Mouse (Mus musculus) liver, embryonic 14.5 days (tissue): ENCODE results near the gene BC004004.

Experiments
- CTCF ChIP-seq: IDR thresholded peaks from 2 replicates; pipeline ENCODE4 v1.5.1; 2016; ENCODE audit warnings: antibody characterized with exemption, low read depth, control low read depth
- EP300 ChIP-seq: IDR thresholded peaks from 2 replicates; pipeline ENCODE4 v1.6.1; 2016; ENCODE audit warnings: antibody characterized with exemption, low read depth

DNA sequence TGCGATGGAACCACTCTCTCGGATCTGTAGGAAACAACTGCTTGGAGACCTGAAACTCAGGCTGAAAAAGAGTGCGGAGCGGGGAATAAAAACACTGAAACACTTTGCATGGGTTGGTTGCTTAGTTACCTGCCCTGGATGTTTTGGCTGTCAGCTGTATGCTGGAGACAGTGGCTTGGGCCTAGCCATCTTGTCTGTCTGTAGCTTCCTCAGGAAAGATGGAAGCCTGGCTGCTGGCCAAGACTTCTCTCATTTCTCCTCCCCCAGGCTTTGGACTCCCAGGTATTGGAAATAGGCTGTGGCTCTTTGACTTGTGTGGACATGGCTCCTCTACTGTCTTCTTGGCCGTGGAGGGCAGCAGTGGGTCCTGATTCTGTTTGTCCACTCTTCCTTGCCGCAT lies 32.8 kb downstream of the BC004004 start:
- TF ChIP-seq EP300 (no peak), CTCF (no peak)
